Mouse (Mus musculus) C2C12 (cell line): Measurements from ENCODE around the gene Usp36.

ENCODE experiments used
- CTCF ChIP-seq: IDR thresholded peaks from one replicate; pipeline ENCODE4 v1.5.1; 2011; ENCODE audit not compliant: control insufficient read depth, insufficient read depth, insufficient read length
- FOSL1 ChIP-seq: IDR thresholded peaks from one replicate; pipeline ENCODE4 v1.8.0; 2011; ENCODE audit warnings: mild to moderate bottlenecking, low read length; ENCODE audit not compliant: poor library complexity, insufficient read depth, severe bottlenecking
- MYOD1 ChIP-seq: IDR thresholded peaks from one replicate; pipeline ENCODE4 v1.6.1; 2011; ENCODE audit warnings: low read depth; ENCODE audit not compliant: control insufficient read depth, insufficient read length

DNA sequence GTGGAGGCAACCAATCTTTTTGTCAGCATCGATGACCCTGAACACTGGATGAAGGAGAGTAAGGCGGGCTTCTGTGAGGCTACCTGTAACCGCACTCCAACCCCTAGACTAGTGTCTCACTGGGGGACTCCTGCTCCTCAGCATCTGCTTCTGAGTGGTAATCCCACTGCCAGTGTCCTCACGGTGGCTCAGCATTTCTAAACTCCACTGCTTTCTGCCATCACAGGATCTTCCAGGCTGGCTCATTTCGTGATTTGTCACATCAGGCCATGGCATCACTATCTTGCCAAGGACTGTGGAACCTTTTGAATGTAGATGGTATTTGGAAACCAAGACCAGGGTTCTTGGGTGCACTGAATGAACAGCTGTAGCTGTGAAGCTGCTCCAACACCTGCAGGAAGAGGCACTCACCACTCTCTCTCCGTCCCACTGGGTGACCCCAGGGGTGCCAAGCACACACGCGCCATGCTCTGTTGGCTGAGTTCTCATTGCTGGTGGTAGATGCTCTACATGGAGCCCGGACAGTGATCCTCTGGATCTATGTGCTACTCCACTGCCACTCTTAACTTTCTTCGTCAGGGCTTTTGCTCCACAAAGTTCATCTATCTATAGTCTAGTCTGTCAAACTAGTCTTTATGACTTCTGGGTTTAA is 66.5 kb downstream of the Usp36 start:
- TF ChIP-seq CTCF: no peak
- TF ChIP-seq MYOD1: no peak
- TF ChIP-seq FOSL1: no peak
